Mouse (Mus musculus) testis, adult 2 months (tissue): ENCODE measurements around the gene Gm2001.
"Not testable (repeated sequence)": the region's sequence is repeated elsewhere in the genome, so short reads cannot be mapped to it uniquely, and the experiment has no call there.

Experiments used
- CTCF ChIP-seq: fragments of 200-500 bp; IDR thresholded peaks from 2 replicates; pipeline ENCODE4 v1.5.1; 2012; ENCODE audit warnings: low read depth, mild to moderate bottlenecking, inconsistent platforms, low read length, moderate library complexity; ENCODE audit not compliant: control insufficient read depth, insufficient read depth, insufficient replicate concordance
- POLR2A ChIP-seq: fragments of 200-500 bp; IDR thresholded peaks from 2 replicates; pipeline ENCODE4 v1.6.1; 2012; ENCODE audit warnings: low read depth, mild to moderate bottlenecking, inconsistent platforms, low read length, moderate library complexity; ENCODE audit not compliant: control insufficient read depth

DNA sequence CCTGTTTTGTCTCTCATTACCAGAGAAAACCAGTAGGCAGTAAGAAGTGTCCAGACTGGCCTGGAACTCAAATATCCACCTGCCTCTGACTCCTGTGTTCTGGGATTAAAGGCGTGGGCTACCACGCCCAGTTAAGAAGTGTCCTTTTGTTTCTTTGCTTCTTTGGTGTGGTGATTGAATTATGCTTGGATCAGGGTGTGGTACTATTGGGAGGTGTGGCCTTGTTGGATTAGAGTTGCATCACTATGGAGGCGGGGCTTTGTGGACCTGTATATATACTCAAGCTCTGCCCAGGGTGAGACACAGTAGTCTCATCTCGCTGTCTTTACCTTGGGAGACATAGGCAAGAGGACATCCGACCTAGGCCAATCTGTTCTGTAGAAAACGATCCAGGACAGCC lies 25.9 kb downstream of the Gm2001 start, which contains the start of gene BB287469:
- TF ChIP-seq CTCF, POLR2A: not testable (repeated sequence)
